Mouse (Mus musculus) B cell, adult 62 days (primary cell): ENCODE data around the gene Washc1. TPM values are rescaled to one million over a fixed set of nuclear protein-coding genes. Genes with fewer than 3 reads are reported as not detected.

ENCODE experiments used
- total RNA-seq: library from RNA; stranded (reverse); gene quantifications from 4 replicates; pipeline ENCODE4 v1.2.4, GENCODE M21; 2023

The Washc1 gene
- total RNA-seq = 41.6 to 55.0 TPM (median 47.0 TPM) in 4 replicates

GRCm38 (mm10) chr17:66111402-66111959 is at the start of gene Washc1:
TSS of gene Washc1 (plus strand) at chr17:66111545.

GRCm38 (mm10) chr17:66076934-66077333 is 34.4 kb upstream of the Washc1 start, which contains the start of gene Ankrd12:
TSS of gene Ankrd12 (minus strand) at chr17:66077089.

DNA sequence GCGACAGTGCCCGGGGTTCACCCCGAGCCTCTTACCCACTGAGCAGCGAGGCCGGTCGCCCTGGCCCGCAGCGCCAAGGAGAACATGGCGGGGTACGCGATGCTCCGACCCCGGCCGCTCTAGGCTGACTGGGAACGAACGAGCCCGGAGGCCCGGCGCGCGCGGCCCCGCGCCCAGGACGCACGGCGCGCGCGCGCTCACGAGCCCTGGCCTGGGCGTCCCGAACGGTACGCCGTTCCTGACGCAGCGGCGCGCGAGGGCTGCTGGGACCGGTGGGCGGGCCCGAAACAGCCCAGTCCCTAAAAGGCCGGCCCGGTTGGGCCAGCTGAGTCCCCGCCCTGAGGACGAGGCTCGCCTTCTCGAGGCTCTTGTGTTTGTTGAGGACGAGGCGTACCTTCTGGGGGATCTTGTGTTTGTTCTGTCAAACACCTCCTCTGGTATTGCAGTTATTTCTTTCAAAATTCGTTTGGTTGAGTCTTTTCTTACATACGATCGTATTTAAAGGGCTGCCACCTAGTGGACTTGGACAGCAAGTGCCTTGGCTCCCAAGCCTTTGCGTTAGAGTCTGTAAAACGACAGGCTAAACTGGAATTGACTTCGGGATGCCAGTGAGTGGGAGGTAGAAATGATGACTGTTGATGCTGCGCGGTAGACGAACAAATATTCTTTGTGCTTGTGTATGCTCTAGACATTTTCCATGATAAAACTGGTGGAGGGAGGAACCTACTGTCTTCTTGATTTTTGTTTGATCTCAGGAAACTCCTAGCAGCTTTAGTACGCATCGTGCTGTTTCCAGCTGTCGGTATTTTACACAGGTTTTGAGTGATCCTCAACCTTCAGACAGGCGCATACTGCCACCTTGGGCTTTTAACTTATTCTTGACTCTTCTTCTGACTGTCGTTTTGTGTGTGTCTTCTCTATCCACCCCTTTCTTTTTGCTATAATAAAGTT is 9.7 kb upstream of the Washc1 start, which contains the start of gene Ndufv2:
Ndufv2 (minus strand) TSS at position 180 of the 951 bp plus-strand sequence.

GRCm38 (mm10) chr17:66123066-66123815 is 11.9 kb downstream of the Washc1 start, which contains the start of gene Ddx11:
TSS of gene Ddx11 (plus strand) at chr17:66123520.

Other genes with a start within 250 kb of the Washc1 start
- 34.8 to 41.0 TPM (median 37.8 TPM) in 4 replicates for gene Ralbp1, start 225.7 kb upstream of the Washc1 start, total RNA-seq
- gene Twsg1, start 160.3 kb upstream of the Washc1 start, total RNA-seq = 21.1 to 26.9 TPM (median 22.6 TPM) in 4 replicates
- 59.4 to 77.6 TPM (median 71.1 TPM) in 4 replicates for gene Ankrd12, start 34.5 kb upstream of the Washc1 start, total RNA-seq
- 63.0 to 76.2 TPM (median 69.4 TPM) in 4 replicates for gene Ndufv2, start 10.0 kb upstream of the Washc1 start, total RNA-seq
- gene Ddx11, start 12.0 kb downstream of the Washc1 start, total RNA-seq = 15.6 to 24.6 TPM (median 20.3 TPM) in 4 replicates